Mouse (Mus musculus): ENCODE measurements at regions not wholly inside any gene's neighbourhood (a gene's known extent, or its start where the extent isn't known, plus 50 kb on each side); places are given as distances from the start of the nearest gene placed in this dataset.

DNA sequence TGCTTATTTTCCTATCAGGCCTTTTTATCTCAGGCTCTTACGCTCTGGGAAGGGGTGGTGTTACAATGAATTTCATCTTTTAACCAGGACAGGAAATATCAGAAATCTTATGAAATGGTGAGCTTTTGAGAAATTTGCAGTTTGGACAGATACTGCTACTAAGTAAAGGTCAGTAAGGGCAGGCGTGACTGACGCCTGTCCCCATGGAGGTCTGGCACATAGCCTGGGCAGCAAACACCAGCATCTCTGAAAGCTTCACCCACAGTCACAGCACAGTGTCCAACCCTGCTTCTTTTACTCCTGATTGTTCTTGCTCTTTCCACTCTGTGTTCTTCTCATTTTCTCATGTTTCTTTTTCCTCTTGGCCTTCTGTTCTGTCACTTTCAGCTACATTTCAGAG, 304.8 kb downstream of the Cetn3 start:
- no peaks in the 10 kb centered on the region for H3K9me3 ChIP-seq (replicated peaks; ENCODE audit: insufficient read depth, low read length)
- no peak overlapping the region for H3K27ac ChIP-seq (ENCODE audit: control insufficient read depth, low read depth, low read length)
- H3K27me3 ChIP-seq (ENCODE audit: control insufficient read depth in 1 of 2, insufficient read depth in 2 of 2, low read length in 2 of 2), result no peaks in the 10 kb centered on the region
- H3K4me1 ChIP-seq (ENCODE audit: control insufficient read depth in 1 of 2, insufficient read depth in 2 of 2, low read length in 2 of 2), result no peaks in the 10 kb centered on the region
- H3K36me3 ChIP-seq (ENCODE audit: control insufficient read depth in 1 of 2, insufficient read depth in 2 of 2, low read length in 2 of 2), result no peaks in the 10 kb centered on the region
- no peak for DNase-seq (ENCODE audit: low read depth, low spot score)
- no peak for TF ChIP-seq GABPA (IDR thresholded peaks at IDR 0.05; ENCODE audit: low read depth, low read length)
- no peak for TF ChIP-seq USF1 (IDR thresholded peaks at IDR 0.05; ENCODE audit: low read depth, low read length)
- no peak for TF ChIP-seq ZMIZ1 (IDR thresholded peaks at IDR 0.05; ENCODE audit: low read depth, low read length)
- TF ChIP-seq POLR2AphosphoS5 (IDR thresholded peaks at IDR 0.05; ENCODE audit: borderline replicate concordance, low read depth, low read length), result no peak
- TF ChIP-seq SIN3A (IDR thresholded peaks at IDR 0.05; ENCODE audit: low read length), result no peak
- TF ChIP-seq HCFC1 (IDR thresholded peaks at IDR 0.05; ENCODE audit: low read depth, low read length), result no peak
- TF ChIP-seq RCOR1 (IDR thresholded peaks at IDR 0.05; ENCODE audit: low read depth, low read length), result no peak
- no peak for TF ChIP-seq MYB (IDR thresholded peaks at IDR 0.05; ENCODE audit: low read depth, low read length)
- no peak for TF ChIP-seq TAL1 (IDR thresholded peaks at IDR 0.05; ENCODE audit: low read length)
- TF ChIP-seq EP300 (IDR thresholded peaks at IDR 0.05; ENCODE audit: low read depth in 1 of 2, low read length in 2 of 2), result no peak
- no peak for TF ChIP-seq CHD2 (IDR thresholded peaks at IDR 0.05; ENCODE audit: low read length)
- no peaks in the 10 kb centered on the region for H3K79me2 ChIP-seq (ENCODE audit: control insufficient read depth, insufficient read depth, low read length, poor library complexity)
- H3K9ac ChIP-seq (ENCODE audit: control insufficient read depth, low read depth, low read length, poor library complexity, severe bottlenecking), result no peak overlapping the region
- no peak overlapping the region for H3K4me3 ChIP-seq (ENCODE audit: control insufficient read depth in 1 of 2, insufficient read depth in 1 of 2, low read depth in 2 of 2, low read length in 2 of 2)

DNA sequence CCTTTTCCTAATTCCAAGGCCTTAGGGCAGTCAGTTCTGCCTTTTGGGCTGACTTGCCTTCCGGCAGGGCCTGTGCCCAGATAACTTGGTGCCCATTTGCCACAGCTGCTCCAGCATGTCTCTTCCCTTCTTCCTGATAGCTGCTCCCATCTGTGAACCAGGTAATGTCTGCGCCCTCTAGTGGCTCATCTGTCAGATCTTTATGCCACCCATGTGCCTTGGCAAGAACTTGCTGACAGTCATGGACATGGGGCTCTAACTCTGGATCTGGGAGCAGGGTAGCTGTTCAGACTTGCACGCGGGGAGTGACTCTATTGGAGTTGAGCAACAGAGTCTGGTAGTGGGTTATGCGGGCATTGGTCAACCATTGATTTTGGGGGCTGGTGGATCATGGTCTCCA, 309.3 kb downstream of the Cetn3 start:
- no peaks in the 10 kb centered on the region for H3K9me3 ChIP-seq (replicated peaks; ENCODE audit: insufficient read depth, low read length)
- no peaks in the 10 kb centered on the region for H3K36me3 ChIP-seq (ENCODE audit: control insufficient read depth in 1 of 2, insufficient read depth in 2 of 2, low read length in 2 of 2)
- no peaks in the 10 kb centered on the region for H3K27me3 ChIP-seq (ENCODE audit: control insufficient read depth in 1 of 2, insufficient read depth in 2 of 2, low read length in 2 of 2)
- DNase-seq (ENCODE audit: low read depth, low spot score), result peak; percentile 54
- H3K4me1 ChIP-seq (ENCODE audit: control insufficient read depth in 1 of 2, insufficient read depth in 2 of 2, low read length in 2 of 2), result no peaks in the 10 kb centered on the region
- no peaks in the 10 kb centered on the region for H3K79me2 ChIP-seq (ENCODE audit: control insufficient read depth, insufficient read depth, low read length, poor library complexity)
- H3K4me3 ChIP-seq (ENCODE audit: control insufficient read depth in 1 of 2, insufficient read depth in 1 of 2, low read depth in 2 of 2, low read length in 2 of 2), result no peak overlapping the region
- no peak overlapping the region for H3K9ac ChIP-seq (ENCODE audit: control insufficient read depth, low read depth, low read length, poor library complexity, severe bottlenecking)
- TF ChIP-seq GATA1 (IDR thresholded peaks at IDR 0.05; ENCODE audit: low read depth, low read length) (no peak), ETS1 (IDR thresholded peaks at IDR 0.05; ENCODE audit: low read depth, low read length) (no peak), E2F4 (IDR thresholded peaks at IDR 0.05; ENCODE audit: borderline replicate concordance, low read depth, low read length) (no peak), RAD21 (IDR thresholded peaks at IDR 0.05; ENCODE audit: low read depth, low read length) (peak; percentile 41), NELFE (IDR thresholded peaks at IDR 0.05; ENCODE audit: low read depth, low read length) (no peak), MAZ (IDR thresholded peaks at IDR 0.05; ENCODE audit: low read depth, low read length) (no peak), MAX (IDR thresholded peaks at IDR 0.05; ENCODE audit: low read length) (0 out of 2 replicates have a peak, but pooled peaks have one; percentile 16), MEF2A (IDR thresholded peaks at IDR 0.05; ENCODE audit: extremely low read depth, insufficient replicate concordance, low read depth, low read length, poor library complexity, severe bottlenecking) (no peak), MXI1 (IDR thresholded peaks at IDR 0.05; ENCODE audit: low read depth, low read length) (no peak), SMC3 (IDR thresholded peaks at IDR 0.05; ENCODE audit: low read depth, low read length) (peak; percentile 64), CTCF (IDR thresholded peaks at IDR 0.05 in 2 of 3, conservative IDR thresholded peaks at IDR 0.05 in 1 of 3; ENCODE audit: control insufficient read depth in 1 of 3, insufficient read depth in 1 of 3, low read depth in 2 of 3, low read length in 3 of 3, poor library complexity in 1 of 3, severe bottlenecking in 1 of 3) (peak in 2 of 3 experiments; percentile 47 to 58; a peak in 4 of 6 replicates)
- H3K27ac ChIP-seq (ENCODE audit: control insufficient read depth, low read depth, low read length), result no peak overlapping the region

Data from MEL (cell line).